Mouse (Mus musculus) T-cell, adult 2 months (primary cell): Measurements from ENCODE around the gene Cox8b.

Experiments
- DNase-seq: peaks from one replicate; pipeline ENCODE4 v3.0.0; 2022; ENCODE audit warnings: low spot score

Gene Cox8b

DNA sequence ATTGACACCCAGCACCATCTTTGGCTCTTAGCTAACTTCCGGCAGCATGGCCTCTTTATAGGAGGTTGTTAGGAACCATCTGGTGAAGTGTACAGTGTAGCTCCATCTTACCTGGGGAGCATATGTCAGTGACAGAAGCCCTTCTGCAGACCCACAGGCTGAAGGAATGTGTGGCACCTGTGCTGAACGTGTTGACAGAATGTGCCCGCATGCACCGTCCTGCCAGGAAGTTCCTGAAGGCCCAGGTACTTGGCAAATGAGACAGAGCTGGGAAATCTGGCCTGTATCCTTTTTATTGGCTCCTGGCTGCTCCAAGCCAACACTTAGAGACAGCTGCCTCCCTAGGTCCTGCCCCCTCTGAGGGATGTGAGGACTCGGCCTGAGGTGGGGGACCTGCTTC is 39.5 kb downstream of the Cox8b start:
- DNase-seq = no peak

DNA sequence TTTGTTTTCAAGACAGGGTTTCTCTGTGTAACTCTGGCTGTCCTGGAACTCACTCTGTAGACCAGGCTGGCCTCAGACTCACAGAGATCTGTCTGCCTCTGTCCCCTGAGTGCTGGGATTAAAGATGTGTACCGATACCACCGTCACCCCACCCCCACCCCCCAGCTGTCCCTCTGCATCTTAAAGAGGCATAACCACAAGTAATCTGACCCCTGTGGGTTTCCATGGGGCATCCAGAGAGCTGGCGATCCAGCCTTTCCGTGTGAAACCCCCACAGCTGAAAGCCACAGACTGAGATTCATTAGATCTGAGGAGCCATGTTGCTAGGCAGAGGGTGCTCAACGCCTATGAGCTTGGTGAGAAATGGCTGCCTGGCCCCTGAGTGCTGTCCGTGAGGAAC is 40.2 kb downstream of the Cox8b start:
- no peak for DNase-seq

DNA sequence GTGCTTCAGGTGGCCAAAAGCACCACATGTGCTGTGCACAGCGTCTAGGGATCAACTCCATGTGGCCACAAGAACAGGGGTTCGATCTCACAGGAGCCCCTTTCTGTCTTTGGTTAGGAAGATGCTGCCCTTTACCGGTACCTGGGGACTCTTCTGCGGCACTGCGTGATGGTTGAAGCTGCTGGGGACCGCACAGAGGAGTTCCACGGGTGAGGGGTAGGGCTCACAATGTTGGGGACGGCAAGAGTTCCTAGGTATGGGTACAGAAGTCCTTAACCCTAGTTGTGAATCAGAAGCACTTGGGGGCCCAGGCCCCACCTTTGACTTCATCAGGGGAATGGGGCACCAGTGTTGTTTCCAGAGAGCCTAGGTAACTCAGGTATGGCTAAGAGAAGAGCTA is 41.5 kb downstream of the Cox8b start:
- DNase-seq = no peak

DNA sequence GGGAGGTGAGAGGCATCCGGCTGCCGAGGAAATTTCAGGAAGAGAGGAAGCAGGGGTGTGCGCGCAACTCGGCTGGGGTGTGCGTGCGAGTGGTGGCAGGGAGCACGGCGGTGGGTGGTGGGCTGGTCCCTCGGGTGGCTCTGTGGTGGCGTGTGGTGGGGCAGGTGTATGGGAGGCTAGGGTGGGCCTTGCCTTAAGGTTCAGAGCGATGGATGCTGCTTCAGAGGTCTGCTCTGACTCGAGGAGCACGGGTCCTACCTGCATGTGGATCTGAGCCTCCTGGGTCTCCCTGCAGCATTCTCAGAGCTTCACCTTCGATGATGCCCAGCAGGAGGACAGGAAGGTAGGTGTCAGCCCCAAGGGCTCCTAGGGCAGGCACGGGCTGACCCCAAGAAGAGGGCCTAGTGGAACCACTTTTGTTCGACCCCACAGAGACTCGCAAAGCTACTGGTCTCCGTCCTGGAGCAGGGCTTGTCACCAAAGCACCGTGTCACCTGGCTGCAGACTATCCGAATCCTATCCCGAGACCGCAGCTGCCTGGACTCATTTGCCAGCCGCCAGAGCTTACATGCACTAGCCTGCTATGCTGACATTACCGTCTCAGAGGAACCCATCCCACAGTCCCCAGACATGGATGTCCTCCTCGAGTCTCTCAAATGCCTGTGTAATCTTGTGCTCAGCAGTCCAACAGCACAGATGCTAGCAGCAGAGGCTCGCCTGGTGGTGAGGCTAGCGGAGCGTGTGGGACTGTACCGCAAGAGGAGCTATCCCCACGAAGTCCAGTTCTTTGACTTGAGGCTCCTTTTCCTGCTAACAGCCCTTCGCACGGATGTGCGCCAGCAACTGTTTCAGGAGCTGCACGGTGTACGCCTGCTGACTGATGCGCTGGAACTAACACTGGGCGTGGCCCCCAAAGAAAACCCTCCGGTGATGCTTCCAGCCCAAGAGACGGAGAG is 42.4 kb downstream of the Cox8b start, which contains the start of gene Bet1l:
Bet1l (minus strand) TSS at position 28 of the 956 bp plus-strand sequence.
- no peak for DNase-seq

DNA sequence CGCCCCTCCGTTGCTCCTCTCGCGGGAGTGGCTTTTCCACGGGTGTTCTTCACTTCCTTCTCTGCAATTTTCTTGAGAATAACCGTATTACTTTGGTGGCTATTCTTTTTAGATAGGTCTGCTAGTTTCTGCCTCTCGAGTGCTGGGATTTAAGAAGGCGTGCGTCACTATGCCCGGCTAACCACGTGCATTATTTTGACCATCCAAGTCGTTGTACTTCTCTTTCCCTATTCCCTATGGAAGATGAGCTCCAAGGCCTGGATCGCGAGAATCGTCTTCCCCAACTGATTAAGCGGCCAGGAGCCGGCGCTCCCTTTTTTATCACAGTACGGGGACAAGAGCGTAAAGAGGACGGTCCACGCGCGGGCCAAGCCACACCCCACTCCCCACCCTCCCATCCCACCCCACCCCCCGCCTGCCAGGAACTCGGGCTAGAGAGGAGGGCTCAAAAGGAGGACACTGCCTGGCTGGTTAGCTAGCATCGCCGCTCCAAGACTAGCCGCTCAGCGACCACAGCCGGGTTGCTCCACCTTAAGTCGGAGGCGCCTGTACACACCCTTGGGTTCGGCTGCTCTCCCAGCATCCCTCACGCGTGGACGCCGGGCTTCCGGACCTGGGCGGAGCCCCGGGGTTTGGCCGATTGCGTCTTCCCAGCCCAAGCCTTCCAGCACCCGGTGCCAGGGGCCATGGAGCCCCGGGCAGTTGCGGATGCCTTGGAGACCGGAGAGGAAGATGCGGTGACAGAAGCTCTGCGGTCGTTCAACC is 43.3 kb downstream of the Cox8b start, which contains the start of gene Ric8a:
Ric8a (plus strand) TSS at position 173 of the 765 bp plus-strand sequence.
- peak; percentile 85 for DNase-seq

DNA sequence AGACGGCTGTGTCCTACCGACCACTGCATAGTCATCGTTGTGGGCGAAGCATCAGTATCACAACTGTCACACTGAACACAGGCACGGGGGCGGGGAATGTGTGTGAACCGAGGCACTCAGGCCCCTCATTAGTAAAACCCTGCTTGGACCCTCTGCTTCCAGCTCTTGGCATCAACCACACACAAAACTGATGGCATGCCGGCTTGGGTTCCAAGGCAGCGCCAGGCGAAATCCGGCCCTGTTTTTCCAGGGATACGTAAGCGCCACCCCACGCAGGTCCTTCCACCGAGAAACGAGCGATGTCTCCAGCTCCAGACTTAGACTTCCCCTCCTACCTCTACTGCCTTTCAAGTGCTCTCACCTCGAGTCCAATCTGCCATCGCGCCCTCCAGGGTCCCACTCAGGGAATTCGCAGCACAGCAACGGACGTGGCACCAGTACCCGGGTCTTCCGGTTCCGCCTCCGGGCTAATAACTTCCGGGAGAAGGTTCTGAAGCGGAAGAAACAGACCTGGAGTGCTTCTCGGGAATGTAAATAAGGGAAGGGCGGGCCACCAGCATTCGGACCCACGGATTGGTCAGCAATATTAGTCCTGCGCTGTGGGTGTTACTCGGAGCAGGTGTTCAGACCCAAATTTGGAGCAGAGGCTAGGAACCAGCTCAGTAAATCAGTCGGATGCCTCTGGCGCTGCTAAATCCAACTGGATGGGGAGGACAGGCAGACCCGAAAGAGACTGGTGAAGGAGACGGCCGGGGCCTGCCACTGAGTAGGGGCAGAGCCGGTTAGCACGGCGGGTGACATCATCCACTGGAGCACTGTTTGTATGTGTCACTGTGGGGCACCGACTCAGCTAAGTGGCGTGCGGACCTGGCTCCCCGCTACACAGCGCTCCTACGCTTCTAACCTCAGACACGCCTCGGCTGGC is 44.1 kb downstream of the Cox8b start, which contains the start of gene Gm45785:
Gm45785 (minus strand) TSS at position 472 of the 925 bp plus-strand sequence.
- DNase-seq = peak; percentile 82

DNA sequence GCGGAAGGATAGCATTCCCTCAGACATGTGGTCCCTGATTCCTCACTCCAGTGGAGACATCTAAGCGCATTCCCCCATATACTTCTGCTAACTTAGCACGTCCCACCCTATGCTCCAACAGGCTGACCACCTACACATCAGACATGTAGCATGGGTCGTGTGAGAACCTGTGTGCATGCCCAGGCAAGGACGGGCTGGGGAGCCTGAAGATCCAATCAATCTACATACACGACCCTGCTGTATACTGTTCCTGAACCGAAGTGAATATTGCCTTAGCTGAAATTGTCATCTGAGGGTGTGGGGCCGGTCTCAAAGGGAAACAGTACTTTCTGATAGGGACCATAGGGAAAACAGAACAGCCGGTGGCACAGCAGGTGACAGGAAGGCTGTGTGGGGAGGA is 45.1 kb downstream of the Cox8b start:
- no peak for DNase-seq

DNA sequence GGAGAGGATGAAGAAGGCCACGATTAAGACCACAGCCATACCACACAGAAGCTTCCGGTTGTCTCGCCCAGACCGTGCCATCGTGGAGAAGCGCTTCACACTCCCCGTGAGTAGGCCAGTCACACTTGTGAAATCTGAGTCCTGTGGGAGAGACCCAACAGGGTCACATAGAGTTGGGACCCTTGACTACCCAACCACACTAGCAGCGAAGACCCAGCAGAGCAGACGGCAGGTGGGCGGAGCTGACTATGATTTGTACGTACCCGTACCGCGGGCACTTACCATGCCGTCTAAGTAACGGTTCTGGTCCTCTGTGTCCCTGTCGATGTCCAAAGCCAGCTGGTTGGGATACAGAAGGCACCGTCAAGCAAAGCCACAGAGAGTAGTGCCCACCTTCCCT is 45.8 kb downstream of the Cox8b start:
- DNase-seq = no peak

DNA sequence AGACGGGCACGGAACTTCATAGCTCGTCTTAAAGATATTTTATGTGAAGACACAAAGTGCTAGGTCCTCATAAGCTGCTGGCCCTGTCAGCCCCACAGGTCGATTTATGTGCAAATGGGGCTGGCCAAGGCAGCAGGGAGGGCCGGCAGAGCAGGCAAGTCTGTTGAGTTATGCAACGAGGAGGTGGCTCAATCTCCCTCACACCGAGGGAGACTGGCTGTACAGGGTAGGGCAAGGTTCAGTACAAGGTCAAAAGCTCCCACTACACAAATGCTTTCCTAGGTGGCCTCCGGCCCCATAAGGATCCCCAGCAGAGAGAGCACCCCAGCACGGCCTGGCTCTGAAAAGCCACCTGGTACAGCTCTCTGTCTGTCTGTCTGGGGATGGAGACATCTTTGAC is 46.9 kb downstream of the Cox8b start:
- DNase-seq = no peak

DNA sequence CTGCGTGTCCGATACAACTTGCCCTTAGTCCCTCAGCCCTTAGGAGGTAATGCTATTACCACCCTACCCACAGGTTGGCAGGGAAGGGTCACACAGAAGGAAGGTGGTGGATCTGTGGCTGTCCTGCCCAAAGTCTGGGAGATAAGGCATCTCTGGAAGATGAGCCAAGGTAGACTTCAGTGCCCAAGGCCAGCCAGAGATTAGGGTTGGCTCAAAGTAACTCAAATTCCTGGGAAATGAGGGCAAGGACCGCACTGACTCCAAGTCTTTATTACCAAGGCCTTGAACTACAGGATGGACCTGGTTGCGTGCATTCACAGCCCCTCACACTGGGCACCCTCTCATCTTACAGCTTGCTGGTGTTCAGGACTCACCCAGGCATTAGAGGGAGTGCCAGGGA is 48.3 kb downstream of the Cox8b start:
- no peak for DNase-seq
